Mouse (Mus musculus): Measurements from ENCODE around the gene Cldn34b4. TPM values are rescaled to one million over a fixed set of nuclear protein-coding genes. Genes with fewer than 3 reads are reported as not detected.

Cldn34b4 gene
- not detected for polyA plus RNA-seq (2014; fragmentation: Illumina TruSeq; extraction: RNeasy Lipid Tissue Mini Kit (QIAGEN cat#74804); ENCODE audit: low read depth, low replicate concordance)

GRCm38 (mm10) chrX:76393050-76393449, at the start of gene Cldn34b4:
TSS of gene Cldn34b4 (plus strand) at chrX:76393350.

Other genes with a start within 250 kb of the Cldn34b4 start
- gene Cldn34b3, start 129.0 kb upstream of the Cldn34b4 start, polyA plus RNA-seq (2014; fragmentation: Illumina TruSeq; extraction: RNeasy Lipid Tissue Mini Kit (QIAGEN cat#74804); ENCODE audit: low read depth, low replicate concordance) = not detected
- not detected for gene Cldn34d, start 209.6 kb downstream of the Cldn34b4 start, polyA plus RNA-seq (2014; fragmentation: Illumina TruSeq; extraction: RNeasy Lipid Tissue Mini Kit (QIAGEN cat#74804); ENCODE audit: low read depth, low replicate concordance)

Measured in heart, adult 10 weeks (tissue).